Mouse (Mus musculus) ES-Bruce4 (cell line): ENCODE data around the gene Plb1. TPM values are rescaled to one million over a fixed set of nuclear protein-coding genes. Genes with fewer than 3 reads are reported as not detected.

Experiments
- H3K27ac ChIP-seq: 2 replicates; pipeline ENCODE4 v1.5.1; 2012; ENCODE audit warnings: low read length, inconsistent platforms; ENCODE audit not compliant: insufficient read depth
- H3K27me3 ChIP-seq: 2 replicates; pipeline ENCODE4 v1.6.1; 2012; ENCODE audit warnings: mild to moderate bottlenecking, low read length, inconsistent platforms; ENCODE audit not compliant: control insufficient read depth, poor library complexity, insufficient read depth, severe bottlenecking
- H3K36me3 ChIP-seq: 2 replicates; pipeline ENCODE4 v1.6.1; 2012; ENCODE audit warnings: inconsistent platforms, mild to moderate bottlenecking, low read length, moderate library complexity; ENCODE audit not compliant: control insufficient read depth, poor library complexity, insufficient read depth, severe bottlenecking
- H3K4me1 ChIP-seq: one replicate; pipeline ENCODE4 v1.8.1; 2011; ENCODE audit warnings: low read length; ENCODE audit not compliant: control insufficient read depth, insufficient read depth
- H3K4me3 ChIP-seq: 2 replicates; pipeline ENCODE4 v1.5.1; 2011; ENCODE audit warnings: low read depth, mild to moderate bottlenecking, low read length
- H3K9ac ChIP-seq: 2 replicates; pipeline ENCODE4 v1.6.1; 2012; ENCODE audit warnings: low read depth, mild to moderate bottlenecking, inconsistent platforms; ENCODE audit not compliant: poor library complexity, severe bottlenecking
- H3K9me3 ChIP-seq: replicated peaks from 2 replicates; pipeline ENCODE4 v1.6.1; 2012; ENCODE audit warnings: mild to moderate bottlenecking, low read length, inconsistent platforms; ENCODE audit not compliant: control insufficient read depth, poor library complexity, insufficient read depth, severe bottlenecking
- CTCF ChIP-seq: IDR thresholded peaks from one replicate; pipeline ENCODE4 v1.8.1; 2011; ENCODE audit warnings: low read depth, low read length
- EP300 ChIP-seq: IDR thresholded peaks from 2 replicates; pipeline ENCODE4 v1.6.1; 2011; ENCODE audit warnings: low read depth, low read length; ENCODE audit not compliant: insufficient read depth
- POLR2A ChIP-seq: IDR thresholded peaks from one replicate; pipeline ENCODE4 v1.8.1; 2011; ENCODE audit warnings: low read length; ENCODE audit not compliant: insufficient read depth
- polyA plus RNA-seq: library from polyadenylated mRNA; stranded (reverse); fragments of >200 nt; gene quantifications from 2 replicates; pipeline ENCODE4 v1.2.4, GENCODE M21; 2011; ENCODE audit warnings: low read depth; ENCODE audit not compliant: missing spikeins, insufficient read depth, insufficient read length

Gene Plb1
- polyA plus RNA-seq, 1 experiment: not detected

GRCm38 (mm10) chr5:32208460-32208859 lies 24.0 kb upstream of the Plb1 start:
- no peaks in the 10 kb centered on the region for H3K9me3 ChIP-seq
- no peaks in the 10 kb centered on the region for H3K27me3 ChIP-seq
- H3K36me3 ChIP-seq: no peaks in the 10 kb centered on the region
- H3K27ac ChIP-seq: no peak overlapping the region
- TF ChIP-seq EP300 (no peak), CTCF (no peak), POLR2A (no peak)
- H3K4me3 ChIP-seq: no peak overlapping the region
- H3K4me1 ChIP-seq: no peaks in the 10 kb centered on the region
- no peak overlapping the region for H3K9ac ChIP-seq

DNA sequence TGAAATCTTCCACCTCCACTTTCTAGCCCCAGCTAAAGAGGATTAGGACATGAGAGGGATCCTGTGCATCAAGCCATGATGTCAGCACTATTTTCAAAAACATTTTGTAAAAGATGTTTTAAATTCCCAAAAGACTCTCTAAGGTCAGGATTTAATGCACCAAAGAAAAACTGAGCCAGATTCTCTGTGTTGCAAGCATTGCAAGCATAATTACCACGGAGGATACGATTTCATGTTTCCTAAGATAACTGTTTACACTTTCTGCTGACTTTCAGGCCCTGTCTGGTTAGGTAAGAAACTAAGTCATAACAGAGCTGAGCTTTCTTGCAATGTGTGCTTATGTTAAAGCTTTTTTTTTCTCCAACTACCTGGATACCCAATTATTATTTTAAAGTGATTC lies 21.5 kb upstream of the Plb1 start:
- no peak for TF ChIP-seq POLR2A
- TF ChIP-seq CTCF: no peak
- no peak for TF ChIP-seq EP300
- no peak overlapping the region for H3K4me3 ChIP-seq
- H3K9me3 ChIP-seq: no peaks in the 10 kb centered on the region
- no peaks in the 10 kb centered on the region for H3K4me1 ChIP-seq
- H3K9ac ChIP-seq: no peak overlapping the region
- no peak overlapping the region for H3K27ac ChIP-seq
- H3K36me3 ChIP-seq: no peaks in the 10 kb centered on the region
- no peaks in the 10 kb centered on the region for H3K27me3 ChIP-seq

- Histone ChIP-seq H3K9ac (no peak overlapping the region), H3K36me3 (no peaks in the 10 kb centered on the region), H3K4me3 (no peak overlapping the region), H3K9me3 (no peaks in the 10 kb centered on the region), H3K4me1 (no peaks in the 10 kb centered on the region), H3K27ac (no peak overlapping the region), H3K27me3 (no peaks in the 10 kb centered on the region)
- TF ChIP-seq EP300 (no peak), POLR2A (no peak), CTCF (no peak)
These were observed 18.8 kb upstream of the Plb1 start for GRCm38 (mm10) chr5:32213746-32214145.

GRCm38 (mm10) chr5:32215510-32215909 lies 17.0 kb upstream of the Plb1 start:
- Histone ChIP-seq H3K9ac (no peak overlapping the region), H3K36me3 (no peaks in the 10 kb centered on the region), H3K9me3 (no peaks in the 10 kb centered on the region), H3K4me3 (no peak overlapping the region), H3K27ac (no peak overlapping the region), H3K4me1 (no peaks in the 10 kb centered on the region), H3K27me3 (no peaks in the 10 kb centered on the region)
- TF ChIP-seq POLR2A (no peak), EP300 (no peak), CTCF (peak; percentile 61)

DNA sequence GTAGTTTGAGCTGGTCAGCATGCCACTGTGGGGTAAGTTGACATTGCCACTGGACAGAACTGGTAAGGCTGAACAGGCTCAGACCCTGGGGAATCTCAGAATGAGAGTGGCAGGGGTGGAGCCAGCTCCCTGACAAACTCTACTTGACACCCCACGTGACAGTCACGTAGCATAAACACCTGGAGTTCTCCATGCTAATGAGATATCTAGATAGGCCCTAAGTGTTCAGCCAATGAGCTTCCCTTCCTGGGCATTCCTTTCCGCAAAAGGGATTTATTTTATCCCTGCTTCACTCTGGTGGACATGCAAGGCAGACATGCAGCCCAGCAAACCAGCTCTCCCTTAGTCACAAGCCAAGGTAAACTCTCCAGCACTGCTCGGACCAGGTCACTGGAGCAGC lies 16.0 kb upstream of the Plb1 start:
- Histone ChIP-seq H3K36me3 (no peaks in the 10 kb centered on the region), H3K9me3 (no peaks in the 10 kb centered on the region)

GRCm38 (mm10) chr5:32217477-32217876 lies 15.0 kb upstream of the Plb1 start:
- no peaks in the 10 kb centered on the region for H3K27me3 ChIP-seq
- H3K4me3 ChIP-seq: no peak overlapping the region
- H3K27ac ChIP-seq: no peak overlapping the region
- H3K9me3 ChIP-seq: no peaks in the 10 kb centered on the region
- no peaks in the 10 kb centered on the region for H3K4me1 ChIP-seq
- H3K36me3 ChIP-seq: no peaks in the 10 kb centered on the region
- TF ChIP-seq CTCF: no peak
- no peak for TF ChIP-seq POLR2A
- TF ChIP-seq EP300: no peak
- H3K9ac ChIP-seq: no peak overlapping the region

More for the DNA sequence above, 16.0 kb upstream of the Plb1 start:
- H3K27me3 ChIP-seq: no peaks in the 10 kb centered on the region
- no peak overlapping the region for H3K27ac ChIP-seq
- H3K4me3 ChIP-seq: no peak overlapping the region
- H3K4me1 ChIP-seq: no peaks in the 10 kb centered on the region
- TF ChIP-seq EP300 (no peak), POLR2A (no peak), CTCF (no peak)
- H3K9ac ChIP-seq: no peak overlapping the region

- H3K4me1 ChIP-seq: no peaks in the 10 kb centered on the region
- no peak overlapping the region for H3K9ac ChIP-seq
- H3K27me3 ChIP-seq: no peaks in the 10 kb centered on the region
- H3K27ac ChIP-seq: no peak overlapping the region
- H3K36me3 ChIP-seq: no peaks in the 10 kb centered on the region
- TF ChIP-seq EP300: no peak
- peak; percentile 67 for TF ChIP-seq CTCF
- H3K9me3 ChIP-seq: peaks cover 7% of the 10 kb centered on the region
- no peak overlapping the region for H3K4me3 ChIP-seq
These were observed 2.1 kb upstream of the Plb1 start for GRCm38 (mm10) chr5:32230372-32230771.
